ENCODE assay signal across 12 mouse cellular contexts in genomic region chr1:136538247-136538646, GRCm38 (mm10).
DNase-seq lines count a peak whose midpoint lies in the region; ATAC-seq lines count a peak whose summit lies in the region.
"Had no signal": no experiment of that assay in that cellular context is flagged by ENCODE, and none has a peak within 500 bp of the region (broad histone marks: within the 10 kb centered on the region; RNA-seq: fewer than 3 reads in every experiment).

No protein-coding gene starts in this region.

- no peak overlapping the region for H3K27ac ChIP-seq in heart, embryonic 12.5 days (ENCODE audit: poor library complexity, severe bottlenecking)
- H3K27ac ChIP-seq: limb, embryonic 13.5 days had no signal

- H3K9me3 ChIP-seq in heart, embryonic 12.5 days (replicated peaks), result peaks cover 3% of the 10 kb centered on the region

- peaks cover 20% of the 10 kb centered on the region for H3K4me1 ChIP-seq in heart, embryonic 12.5 days (replicated peaks)

- intact Hi-C loops in heart, postnatal 25 days (cut with DNase I), result no loop called here

- peaks cover 6% of the 10 kb centered on the region; the same call in 1 of the 2 replicates for H3K36me3 ChIP-seq in heart, embryonic 12.5 days
- H3K36me3 ChIP-seq: limb, embryonic 13.5 days had no signal

- WGBS in heart, embryonic 12.5 days, result 73% methylated on average over 4 of the region's 4 CpGs

- H3K9ac ChIP-seq in heart, embryonic 12.5 days, result no peak overlapping the region
- H3K9ac ChIP-seq: limb, embryonic 13.5 days had no signal

- no peak overlapping the region for H3K4me2 ChIP-seq in heart, embryonic 12.5 days
- H3K4me2 ChIP-seq: limb, embryonic 13.5 days had no signal

- no peak for ATAC-seq in heart, embryonic 12.5 days (ENCODE audit: insufficient number of reproducible peaks, low FRiP score)
- ATAC-seq in inflammation-experienced regulatory T-cells, adult 6 months, result peak; percentile 91
- ATAC-seq in erythroid progenitor cell, adult 5-6 weeks (replicated peaks; ENCODE audit: low FRiP score, poor library complexity, severe bottlenecking), result no peak
- ATAC-seq: hindbrain, embryonic 16.5 days had no signal

- H3K4me3 ChIP-seq in heart, embryonic 12.5 days, result no peak overlapping the region
- H3K4me3 ChIP-seq: limb, embryonic 13.5 days; megakaryocyte, embryonic 14.5 days had no signal

- no peaks in the 10 kb centered on the region for H3K27me3 ChIP-seq in heart, embryonic 12.5 days (replicated peaks)
- H3K27me3 ChIP-seq: limb, embryonic 13.5 days had no signal

- DNase-seq in heart, postnatal 25 days (ENCODE audit: low spot score), result peak; percentile 17
- peak; percentile 73 for DNase-seq in A20 (ENCODE audit: low read depth, low spot score)
- DNase-seq in adrenal gland, postnatal 10 days, result peak; percentile 68
- no peak for DNase-seq in thymus, postnatal 25 days
- DNase-seq in lung, postnatal 25 days (ENCODE audit: low spot score), result no peak
- DNase-seq: thymus, adult 18-20 months had no signal

Comparison
In these comparisons a context has a peak if more than half of its experiments do, and no peak if none do; other contexts are left out.
1. DNase-seq: peak in heart, postnatal 25 days (single experiment), A20 (single experiment) and adrenal gland, postnatal 10 days (single experiment); none in thymus, postnatal 25 days (single experiment) and lung, postnatal 25 days (single experiment).